Mouse (Mus musculus): ENCODE results near the gene Kxd1.
"Not testable (repeated sequence)": the region's sequence is repeated elsewhere in the genome, so short reads cannot be mapped to it uniquely, and the experiment has no call there.

The Kxd1 gene

GRCm38 (mm10) chr8:70513441-70513840 is 14.3 kb downstream of the Kxd1 start:
- DNase-seq (ENCODE audit: low spot score), result no peak

GRCm38 (mm10) chr8:70512253-70512903 is 15.4 kb downstream of the Kxd1 start:
- no peak for DNase-seq (ENCODE audit: low spot score)

DNA sequence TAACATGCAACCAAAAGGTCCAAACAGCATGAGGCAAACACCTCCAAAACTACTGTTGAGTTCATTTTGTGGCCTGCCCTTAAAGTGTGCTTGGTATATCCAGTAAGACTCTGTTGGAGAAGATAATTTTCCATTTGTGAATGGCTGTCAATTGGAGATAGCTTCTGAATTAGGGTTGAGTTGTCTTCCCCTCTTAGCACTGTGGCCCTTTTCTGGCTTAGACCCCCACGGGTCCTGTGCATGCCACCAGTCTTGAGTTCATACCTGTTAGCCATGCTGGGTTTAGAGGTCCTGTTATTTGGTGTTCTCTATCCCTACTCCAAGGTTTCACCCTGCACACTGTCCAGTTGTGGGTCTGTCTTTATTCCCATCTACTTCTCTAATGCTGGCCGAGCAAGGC is 16.0 kb downstream of the Kxd1 start:
- DNase-seq (ENCODE audit: low spot score), result no peak

DNA sequence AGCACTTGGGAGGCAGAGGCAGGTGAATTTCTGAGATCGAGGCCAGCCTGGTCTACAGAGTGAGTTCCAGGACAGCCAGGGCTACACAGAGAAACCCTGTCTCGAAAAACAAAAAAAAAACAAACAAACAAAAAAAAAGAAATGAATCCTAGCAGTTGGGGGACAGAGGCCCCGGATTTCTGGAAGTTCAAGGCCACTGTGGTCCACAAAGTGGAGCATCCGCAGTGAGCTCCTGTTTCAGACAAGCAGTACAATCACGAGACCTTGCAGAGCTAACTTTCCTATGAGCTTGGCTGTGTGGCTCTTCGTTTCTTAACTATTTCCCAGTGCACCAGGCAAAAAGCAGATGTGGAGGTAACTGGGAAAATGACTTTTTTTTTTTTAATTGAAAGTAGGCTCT is 16.6 kb downstream of the Kxd1 start:
- DNase-seq (ENCODE audit: low spot score), result not testable (repeated sequence)

DNA sequence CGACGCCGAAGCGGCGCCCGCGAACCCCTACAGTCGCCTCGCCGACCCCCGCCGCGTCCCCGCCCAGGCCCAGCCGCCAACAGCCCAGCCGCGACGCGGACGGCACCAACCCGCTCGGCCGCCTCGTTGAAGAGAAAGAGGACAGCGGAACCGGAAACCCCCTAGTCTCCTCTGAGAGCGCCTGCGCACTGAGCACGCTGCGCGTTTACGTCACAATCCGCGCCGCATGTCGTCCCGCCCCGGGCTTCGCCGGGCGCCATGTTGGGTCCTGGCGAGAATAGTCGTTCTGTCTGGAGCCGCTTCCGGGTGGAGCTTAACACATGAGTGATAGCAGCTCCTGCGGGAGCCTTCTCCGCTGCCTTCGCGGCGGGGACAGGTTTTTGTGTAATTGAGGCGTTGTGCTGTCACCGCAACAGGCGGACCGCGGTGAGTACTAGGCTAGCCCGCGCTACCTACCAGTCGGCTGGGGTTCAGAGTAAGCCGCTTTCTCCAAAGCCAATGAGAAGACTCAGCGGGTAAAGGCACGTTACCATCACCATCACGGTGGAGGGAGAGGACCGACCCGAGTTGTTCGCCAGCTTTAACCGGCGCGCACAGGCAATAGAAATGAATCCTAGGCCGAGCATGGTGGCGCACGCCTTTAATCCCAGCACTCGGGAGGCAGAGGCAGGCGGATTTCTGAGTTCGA is 17.4 kb downstream of the Kxd1 start, which contains the start of gene Uba52:
Uba52 (minus strand) TSS at position 574 of the 688 bp plus-strand sequence.
- DNase-seq (ENCODE audit: low spot score), result peak; percentile 93

DNA sequence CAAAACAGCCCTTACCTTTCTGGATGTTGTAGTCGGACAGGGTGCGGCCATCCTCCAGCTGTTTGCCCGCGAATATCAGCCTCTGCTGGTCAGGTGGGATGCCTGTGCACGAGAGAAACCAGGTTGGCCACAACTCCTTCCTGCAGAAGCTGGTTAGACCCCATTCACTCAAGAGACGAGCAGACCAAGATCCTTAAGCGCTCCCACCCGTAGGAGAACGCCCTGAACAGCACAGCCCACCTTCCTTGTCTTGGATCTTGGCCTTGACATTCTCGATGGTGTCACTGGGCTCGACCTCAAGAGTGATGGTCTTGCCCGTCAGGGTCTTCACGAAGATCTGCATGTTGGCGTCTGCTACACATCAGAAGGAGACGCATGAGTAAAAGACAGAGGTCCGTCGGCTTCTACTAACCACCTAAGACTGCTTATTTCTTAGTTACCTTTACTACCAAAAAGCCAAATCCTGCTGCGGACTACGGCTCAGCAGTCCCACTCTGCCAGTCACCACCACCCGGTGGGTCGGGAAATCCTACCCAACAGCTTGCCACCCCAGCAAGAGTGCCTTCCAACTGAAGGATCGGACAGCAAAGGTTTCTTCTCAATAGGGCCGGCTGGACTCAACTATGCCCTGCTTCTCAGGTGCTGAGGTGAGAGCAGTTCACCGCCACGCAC is 18.3 kb downstream of the Kxd1 start:
- DNase-seq (ENCODE audit: low spot score), result no peak

DNA sequence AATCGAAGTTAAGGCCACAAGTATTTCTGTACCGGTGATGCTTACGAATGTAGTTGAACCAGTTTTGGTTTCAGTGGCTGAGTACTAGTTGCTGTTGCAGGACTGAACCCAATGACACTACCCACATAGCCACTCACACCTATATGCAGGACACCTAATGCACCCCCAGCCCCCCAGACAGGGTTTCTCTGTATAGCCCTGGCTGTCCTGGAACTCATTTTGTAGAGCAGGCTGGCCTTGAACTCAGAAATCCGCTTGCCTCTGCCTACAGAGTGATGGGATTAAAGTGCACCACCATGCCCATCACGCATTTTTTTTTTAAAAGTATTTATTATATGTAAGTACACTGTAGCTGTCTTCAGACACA is 20.7 kb downstream of the Kxd1 start:
- no peak for DNase-seq (ENCODE audit: low spot score)

GRCm38 (mm10) chr8:70506328-70507026 is 21.3 kb downstream of the Kxd1 start, which contains the start of gene Rex1bd:
TSS of gene Rex1bd (minus strand) at chr8:70506752.
- peak; percentile 82 for DNase-seq (ENCODE audit: low spot score)

DNA sequence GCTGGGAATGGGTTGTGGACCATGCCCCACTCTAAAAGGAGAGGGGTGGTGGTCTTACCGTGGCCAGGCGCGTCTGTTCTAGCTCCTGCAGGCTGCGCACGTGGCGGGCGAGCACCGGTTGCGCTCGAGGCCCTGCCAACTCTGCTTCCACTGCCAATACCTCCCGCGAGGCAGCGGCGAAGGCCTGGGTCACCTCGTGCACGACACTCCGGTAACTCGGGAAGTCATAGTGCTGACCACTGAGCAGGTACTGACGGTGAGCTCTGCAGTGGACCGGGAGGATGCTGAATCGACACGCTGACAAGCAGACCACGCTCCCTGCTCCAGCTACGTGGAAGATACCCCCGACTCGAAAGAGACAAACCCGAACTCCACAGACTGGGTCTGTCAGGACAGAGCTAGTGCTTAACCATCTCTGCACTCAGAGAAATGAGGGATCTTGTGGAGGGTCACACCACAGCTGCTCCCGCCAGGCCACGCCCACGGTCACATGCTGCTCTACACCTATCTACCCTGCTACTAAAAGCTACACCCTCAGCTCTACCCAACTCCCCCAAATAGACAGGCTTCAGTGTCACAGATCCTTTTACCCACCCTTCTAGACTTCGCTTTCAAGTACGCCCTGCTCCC is 21.9 kb downstream of the Kxd1 start:
- no peak for DNase-seq (ENCODE audit: low spot score)

- peak; percentile 60 for DNase-seq (ENCODE audit: low spot score)
These were observed 22.9 kb downstream of the Kxd1 start for GRCm38 (mm10) chr8:70504851-70505250.

DNA sequence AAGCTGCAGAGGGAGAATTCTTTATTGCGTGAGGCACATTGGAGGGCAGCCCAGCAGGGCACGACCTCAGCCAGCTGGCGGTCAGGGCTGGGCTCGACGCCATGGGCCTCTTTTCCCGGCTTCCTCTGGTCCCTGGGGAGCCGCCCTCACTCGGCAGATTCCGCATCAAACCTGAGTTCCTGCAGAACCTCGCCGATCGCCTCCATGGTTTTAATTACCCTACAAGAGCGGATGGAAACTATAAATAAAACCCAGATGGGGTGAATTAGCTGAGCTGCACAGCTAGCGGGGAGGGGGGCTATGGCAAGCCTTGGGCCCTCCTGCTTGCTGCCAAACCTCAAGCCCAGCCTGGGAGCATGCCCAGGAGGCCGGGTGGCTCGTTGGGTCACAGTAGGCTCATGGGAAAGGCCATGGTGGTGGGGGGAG is 23.5 kb downstream of the Kxd1 start:
- no peak for DNase-seq (ENCODE audit: low spot score)

DNA sequence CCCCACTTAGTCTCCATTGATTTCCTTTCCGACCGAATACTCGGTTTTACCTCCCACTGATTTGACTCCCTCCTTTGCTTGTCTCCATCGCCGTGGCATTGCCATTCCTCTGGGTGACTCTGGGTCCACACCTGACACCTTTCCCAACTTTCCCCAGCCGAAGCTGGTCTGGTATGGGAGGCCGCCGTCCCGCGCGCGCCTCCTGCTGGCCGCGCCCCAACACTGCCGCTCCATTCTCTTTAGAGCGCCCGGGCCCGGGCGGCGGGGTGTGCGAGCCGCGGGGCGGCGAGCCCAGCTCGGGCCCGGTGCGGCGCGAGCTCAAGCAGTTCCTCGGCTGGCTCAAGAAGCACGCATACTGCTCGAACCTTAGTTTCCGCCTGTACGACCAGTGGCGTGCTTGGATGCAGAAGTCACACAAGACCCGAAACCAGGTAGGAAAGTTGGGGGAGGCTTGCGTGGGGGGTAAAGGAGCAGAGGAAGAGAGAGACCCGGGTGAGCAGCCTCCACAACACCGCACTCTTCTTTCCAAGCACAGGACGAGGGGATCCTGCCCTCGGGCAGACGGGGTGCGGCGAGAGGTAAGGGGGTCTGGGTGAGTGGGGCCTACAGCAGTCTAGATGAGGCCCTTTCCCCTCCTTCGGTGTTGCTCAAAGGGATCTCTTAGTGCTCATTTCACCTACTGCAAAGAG is 24.6 kb downstream of the Kxd1 start:
- no peak for DNase-seq (ENCODE audit: low spot score)

DNA sequence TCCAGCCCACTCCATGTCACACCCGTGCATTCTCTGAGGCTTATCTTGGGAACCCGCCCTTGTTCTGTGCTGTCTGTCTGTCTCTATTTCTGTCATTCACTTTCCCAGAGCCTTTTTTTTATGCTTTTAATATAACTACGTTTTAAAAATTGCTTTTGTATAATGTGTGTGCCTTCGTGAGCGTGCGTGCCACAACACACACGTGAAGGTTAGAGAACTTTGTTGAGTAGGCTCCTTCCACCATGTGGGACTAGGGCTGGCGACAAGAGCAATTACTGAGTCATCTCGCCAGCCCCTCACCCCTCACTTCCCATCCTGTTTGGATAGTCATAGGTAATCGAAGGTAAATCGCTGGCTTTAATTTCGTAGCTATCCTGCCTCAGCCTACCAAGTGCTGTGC is 25.2 kb downstream of the Kxd1 start:
- no peak for DNase-seq (ENCODE audit: low spot score)

GRCm38 (mm10) chr8:70501820-70502529 is 25.8 kb downstream of the Kxd1 start:
- no peak for DNase-seq (ENCODE audit: low spot score)

GRCm38 (mm10) chr8:70500386-70501301 is 27.1 kb downstream of the Kxd1 start:
- DNase-seq (ENCODE audit: low spot score), result no peak

DNA sequence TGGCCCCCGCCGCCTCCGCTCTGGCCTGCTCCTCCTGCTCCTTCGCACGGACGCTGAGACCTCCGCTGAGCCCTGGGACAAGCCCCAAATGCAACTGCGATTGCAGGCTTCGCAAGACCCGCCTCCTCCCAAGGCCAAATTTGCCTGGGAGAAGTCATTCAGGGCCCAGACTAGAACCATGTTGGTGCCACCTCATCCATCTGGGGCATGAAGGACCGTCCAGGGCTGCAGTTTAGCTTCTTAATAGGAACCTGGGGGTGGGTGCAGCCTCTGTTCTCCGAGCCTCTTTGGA is 32.0 kb downstream of the Kxd1 start:
- DNase-seq (ENCODE audit: low spot score), result no peak

DNA sequence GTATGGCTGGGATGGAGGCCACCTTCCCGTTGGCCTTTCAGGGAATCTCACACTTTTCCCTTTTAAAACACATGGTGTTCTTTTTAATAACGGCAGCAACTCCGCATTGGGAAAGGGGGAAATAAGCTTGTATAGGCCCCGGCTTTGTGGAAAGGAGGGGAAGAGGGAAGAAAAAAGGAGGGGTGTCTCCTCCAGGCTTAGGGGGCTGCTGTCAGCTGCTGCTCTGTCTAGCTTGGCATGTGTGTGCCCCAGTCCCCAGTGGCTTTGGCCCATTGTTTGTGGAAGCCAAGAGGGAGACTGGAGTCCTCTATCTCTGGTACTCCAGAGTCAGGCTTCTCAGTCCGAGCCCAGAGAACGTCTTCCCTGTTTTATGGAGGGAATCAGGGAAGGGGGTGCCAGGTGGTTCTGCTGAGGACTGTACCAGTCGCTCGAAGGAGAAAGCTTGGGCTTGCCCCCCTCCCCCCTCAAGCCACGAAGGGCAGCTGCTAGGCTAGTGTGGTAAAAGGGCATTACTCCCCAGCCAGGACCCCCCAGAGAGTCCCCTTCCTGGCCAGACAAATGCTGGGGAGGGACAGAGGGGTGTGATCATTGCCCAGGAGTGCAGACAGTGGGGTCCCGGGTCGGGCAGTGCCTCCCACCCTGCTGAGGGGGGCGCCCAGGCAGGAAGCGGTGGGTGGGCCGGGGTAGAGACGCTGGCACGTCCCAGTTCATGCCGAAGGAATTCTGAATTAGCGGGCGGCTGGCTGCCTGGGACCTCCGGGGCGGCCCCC is 32.6 kb downstream of the Kxd1 start:
- no peak for DNase-seq (ENCODE audit: low spot score)

DNA sequence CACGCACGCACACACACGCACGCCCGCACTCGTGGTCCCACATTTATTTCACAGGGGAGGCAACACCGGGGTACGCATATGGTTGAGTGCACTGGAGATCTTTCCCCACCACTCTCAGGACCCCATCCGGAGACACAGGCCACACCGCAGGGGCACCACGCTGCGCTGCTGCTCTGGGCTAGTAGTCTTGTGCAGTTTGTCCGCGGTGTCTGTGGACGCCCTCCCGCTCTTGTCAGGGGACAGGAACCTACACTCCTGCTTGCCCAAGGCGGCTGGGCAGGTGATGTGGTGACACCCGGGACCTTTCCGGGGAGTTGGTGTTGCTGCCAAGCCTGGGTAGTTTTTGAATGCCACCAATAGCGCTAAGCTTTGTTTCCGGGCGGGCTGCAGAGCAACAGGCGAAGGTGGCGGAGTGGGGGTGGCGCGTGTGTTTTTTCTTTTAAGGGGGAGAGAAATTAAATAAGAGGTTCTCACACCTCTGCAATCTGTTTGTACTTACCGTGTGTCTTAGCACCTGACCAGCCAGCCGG is 33.3 kb downstream of the Kxd1 start:
- DNase-seq (ENCODE audit: low spot score), result no peak
